Mouse (Mus musculus): ENCODE measurements around the gene Fto. TPM values are rescaled to one million over a fixed set of nuclear protein-coding genes. Genes with fewer than 3 reads are reported as not detected.

The Fto gene
- polyA plus RNA-seq, 1 experiment from 2014 or later = 109 TPM

DNA sequence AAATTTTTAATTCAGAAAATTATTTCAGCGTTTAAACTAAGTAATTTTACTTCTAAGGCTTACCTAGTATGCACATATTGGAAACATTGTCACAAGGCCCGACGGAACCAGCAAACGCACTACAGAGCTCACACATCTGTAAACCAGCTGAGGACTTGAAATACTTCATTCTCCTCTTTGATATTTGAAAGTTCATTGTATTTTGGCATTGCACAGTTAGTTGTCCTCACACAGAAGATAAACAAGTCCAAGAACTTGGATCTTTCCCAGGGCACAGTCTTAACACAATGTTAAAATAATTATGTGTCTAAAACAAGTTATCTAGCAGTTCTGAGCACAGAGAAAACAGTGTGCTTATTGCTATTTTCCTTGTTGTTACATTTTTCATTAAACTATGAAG is 22.7 kb upstream of the Fto start:
- Histone ChIP-seq H3K4me1 (no peaks in the 10 kb centered on the region), H3K36me3 (no peaks in the 10 kb centered on the region), H3K27ac (no peak overlapping the region), H3K27me3 (replicated peaks) (no peaks in the 10 kb centered on the region), H3K9me3 (no peaks in the 10 kb centered on the region), H3K4me2 (replicated peaks) (no peak overlapping the region), H3K9ac (no peak overlapping the region), H3K4me3 (no peak overlapping the region)
- 87% methylated on average over 4 of the region's 4 CpGs for WGBS
- no peak for ATAC-seq (ENCODE audit: low FRiP score, low read depth)

DNA sequence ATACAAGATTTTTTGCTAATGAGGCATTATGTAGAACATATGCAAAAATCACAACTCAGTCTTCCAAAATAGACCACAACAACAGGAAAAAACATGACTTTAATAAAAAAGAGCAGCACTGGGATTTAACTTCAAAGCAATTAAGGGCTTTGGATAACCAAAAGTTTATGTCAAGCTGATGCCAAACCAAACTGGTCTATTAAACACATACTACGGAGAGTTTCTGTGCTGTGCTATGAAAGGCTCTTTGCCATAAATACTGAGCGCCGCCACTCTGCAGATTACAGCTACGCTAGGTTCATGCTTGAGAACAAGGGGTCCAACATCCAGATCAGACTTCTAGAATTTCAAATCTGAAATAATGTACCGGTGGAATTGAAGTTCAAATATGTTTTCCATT is 17.5 kb upstream of the Fto start:
- Histone ChIP-seq H3K9ac (no peak overlapping the region), H3K4me3 (no peak overlapping the region), H3K36me3 (no peaks in the 10 kb centered on the region), H3K9me3 (no peaks in the 10 kb centered on the region), H3K4me1 (no peaks in the 10 kb centered on the region), H3K27me3 (replicated peaks) (no peaks in the 10 kb centered on the region), H3K27ac (no peak overlapping the region), H3K4me2 (replicated peaks) (no peak overlapping the region)
- 91% methylated on average over 5 of the region's 5 CpGs for WGBS
- no peak for ATAC-seq (ENCODE audit: low FRiP score, low read depth)

DNA sequence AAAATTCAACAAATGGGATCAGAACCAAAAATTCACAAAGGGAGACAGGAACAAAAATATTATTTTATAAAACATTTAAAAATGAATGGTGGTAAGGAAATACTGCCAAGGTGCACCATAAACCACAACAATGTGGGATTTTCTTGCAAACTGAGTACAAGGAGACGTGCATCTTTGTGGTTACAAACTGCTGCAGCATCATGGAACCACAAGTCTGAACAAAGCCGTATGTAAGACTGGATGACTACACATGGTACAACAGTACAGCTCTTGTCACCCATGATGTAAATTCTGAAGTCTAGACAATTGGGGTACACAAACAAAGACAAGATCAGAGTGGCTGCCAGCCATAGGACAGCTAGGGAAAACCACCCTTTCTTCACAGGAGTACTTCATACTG is 14.7 kb upstream of the Fto start:
- Histone ChIP-seq H3K9ac (no peak overlapping the region), H3K4me3 (no peak overlapping the region), H3K27ac (no peak overlapping the region), H3K27me3 (replicated peaks) (no peaks in the 10 kb centered on the region), H3K9me3 (no peaks in the 10 kb centered on the region), H3K36me3 (peaks cover 8% of the 10 kb centered on the region; the same call in 1 of the 2 replicates), H3K4me2 (replicated peaks) (no peak overlapping the region), H3K4me1 (no peaks in the 10 kb centered on the region)
- WGBS = 89% methylated on average over 2 of the region's 2 CpGs
- no peak for ATAC-seq (ENCODE audit: low FRiP score, low read depth)

DNA sequence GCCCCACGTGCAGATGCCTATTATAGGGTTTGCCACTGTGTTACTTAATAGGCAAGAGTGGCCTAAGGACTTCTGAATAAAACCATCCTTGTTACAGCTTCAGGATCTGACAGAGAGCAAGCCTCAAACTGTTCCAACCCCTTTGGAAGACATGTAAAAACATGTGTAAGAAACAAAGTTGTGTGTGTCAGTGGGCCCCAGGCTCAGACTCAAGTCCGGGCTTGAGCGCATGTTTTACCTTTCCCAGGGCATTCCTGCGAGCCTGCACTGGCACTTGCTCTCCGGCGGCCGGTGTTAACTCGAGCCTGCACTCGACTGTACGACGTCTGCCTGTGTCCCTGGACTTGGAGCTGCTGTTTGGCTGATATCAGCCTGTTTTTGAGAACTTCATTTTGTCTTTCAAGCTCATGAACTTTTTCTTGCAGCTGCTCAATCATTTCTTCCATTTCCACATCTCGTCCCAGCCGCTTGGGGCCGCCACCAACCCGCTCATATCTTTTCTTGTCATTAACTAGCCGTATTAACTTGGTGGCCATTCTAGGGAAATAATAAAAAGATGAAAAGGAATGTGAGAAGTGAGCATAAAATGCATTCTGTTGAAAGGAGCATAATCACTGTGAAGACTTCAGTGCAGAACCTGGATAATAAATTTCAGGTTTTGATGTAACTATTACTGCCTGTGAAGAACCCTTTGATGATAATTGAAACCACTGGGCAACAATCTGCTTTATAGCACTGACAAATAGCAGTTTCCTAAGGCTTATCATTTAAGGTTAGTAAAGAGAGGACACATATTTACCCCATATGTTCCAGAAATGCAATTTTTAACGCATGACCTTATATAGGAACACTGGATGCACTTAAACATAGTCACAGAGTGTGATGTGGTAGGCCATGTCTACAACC is 8.6 kb upstream of the Fto start:
- Histone ChIP-seq H3K36me3 (peaks cover 15% of the 10 kb centered on the region), H3K4me1 (no peaks in the 10 kb centered on the region), H3K27ac (no peak overlapping the region), H3K27me3 (replicated peaks) (no peaks in the 10 kb centered on the region), H3K9me3 (no peaks in the 10 kb centered on the region), H3K9ac (no peak overlapping the region), H3K4me3 (no peak overlapping the region), H3K4me2 (replicated peaks) (no peak overlapping the region)
- 79% methylated on average over 17 of the region's 17 CpGs for WGBS
- no peak for ATAC-seq (ENCODE audit: low FRiP score, low read depth)

DNA sequence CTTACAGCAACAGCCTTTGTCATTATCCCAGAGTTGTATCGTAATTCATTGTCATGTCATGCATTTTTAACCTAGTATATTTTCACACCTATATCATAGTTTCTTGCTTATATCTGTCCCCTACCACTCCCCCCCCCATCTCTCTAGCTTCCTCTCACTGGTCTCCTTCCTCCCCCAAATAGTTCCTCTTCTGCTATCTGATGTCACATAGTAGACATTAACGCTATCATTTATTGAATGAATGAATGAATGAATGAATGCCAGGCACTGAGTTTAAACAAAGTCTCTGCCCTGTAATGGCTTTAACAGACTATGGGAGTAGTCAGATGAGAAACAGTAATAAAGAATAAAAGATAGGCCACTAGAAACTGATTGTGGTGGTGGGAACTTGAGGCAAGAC is 983 bp upstream of the Fto start:
- no peaks in the 10 kb centered on the region for H3K9me3 ChIP-seq
- peaks cover 21% of the 10 kb centered on the region for H3K4me1 ChIP-seq
- no peak overlapping the region for H3K27ac ChIP-seq
- H3K4me3 ChIP-seq = peak overlapping the region; percentile 70
- ATAC-seq (ENCODE audit: low FRiP score, low read depth) = no peak
- 0 out of 2 replicates have a peak, but pooled peaks cover 3% of the 10 kb centered on the region for H3K36me3 ChIP-seq
- no peaks in the 10 kb centered on the region for H3K27me3 ChIP-seq (replicated peaks)
- H3K4me2 ChIP-seq (replicated peaks) = peak overlapping the region; percentile 87
- 85% methylated on average over 2 of the region's 2 CpGs for WGBS
- peak overlapping the region; percentile 54; the same call in 1 of the 2 replicates for H3K9ac ChIP-seq

DNA sequence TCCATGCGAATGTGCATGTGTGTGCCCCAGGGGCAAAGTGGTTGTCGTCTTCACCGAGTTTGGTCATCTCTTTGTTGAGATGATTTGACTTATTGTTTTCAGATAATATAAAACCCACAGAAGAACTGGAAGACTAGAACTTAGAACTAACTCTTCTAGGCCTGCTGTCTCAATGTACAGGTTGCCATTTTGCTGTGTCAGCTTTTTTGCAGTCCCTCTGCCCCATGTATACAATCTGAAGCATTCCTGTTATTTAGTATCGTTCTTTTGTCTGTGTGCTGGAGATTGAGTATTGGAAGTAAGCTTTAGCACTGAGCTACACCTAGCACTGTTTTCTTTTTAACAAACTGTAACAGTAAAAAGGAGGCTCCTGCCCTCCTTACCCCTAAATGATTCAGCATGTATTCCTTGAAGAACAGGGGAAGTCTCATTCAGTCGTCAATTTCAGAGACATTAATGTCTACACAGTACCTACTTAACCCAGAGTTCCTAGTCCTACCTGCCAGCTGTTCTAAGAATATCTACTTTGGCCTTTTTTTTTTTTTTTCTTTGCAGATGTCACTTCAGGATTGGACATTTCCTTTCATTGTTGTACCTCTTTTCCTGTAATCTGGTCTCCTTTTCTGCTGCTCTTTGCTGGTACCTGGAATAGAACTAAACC is 4.4 kb downstream of the Fto start:
- ATAC-seq (ENCODE audit: low FRiP score, low read depth) = no peak
- Histone ChIP-seq H3K9me3 (no peaks in the 10 kb centered on the region), H3K27me3 (replicated peaks) (no peaks in the 10 kb centered on the region), H3K4me2 (replicated peaks) (no peak overlapping the region), H3K27ac (no peak overlapping the region), H3K9ac (no peak overlapping the region), H3K36me3 (no peaks in the 10 kb centered on the region), H3K4me3 (no peak overlapping the region), H3K4me1 (peaks cover 16% of the 10 kb centered on the region)
- 90% methylated on average over 5 of the region's 5 CpGs for WGBS

DNA sequence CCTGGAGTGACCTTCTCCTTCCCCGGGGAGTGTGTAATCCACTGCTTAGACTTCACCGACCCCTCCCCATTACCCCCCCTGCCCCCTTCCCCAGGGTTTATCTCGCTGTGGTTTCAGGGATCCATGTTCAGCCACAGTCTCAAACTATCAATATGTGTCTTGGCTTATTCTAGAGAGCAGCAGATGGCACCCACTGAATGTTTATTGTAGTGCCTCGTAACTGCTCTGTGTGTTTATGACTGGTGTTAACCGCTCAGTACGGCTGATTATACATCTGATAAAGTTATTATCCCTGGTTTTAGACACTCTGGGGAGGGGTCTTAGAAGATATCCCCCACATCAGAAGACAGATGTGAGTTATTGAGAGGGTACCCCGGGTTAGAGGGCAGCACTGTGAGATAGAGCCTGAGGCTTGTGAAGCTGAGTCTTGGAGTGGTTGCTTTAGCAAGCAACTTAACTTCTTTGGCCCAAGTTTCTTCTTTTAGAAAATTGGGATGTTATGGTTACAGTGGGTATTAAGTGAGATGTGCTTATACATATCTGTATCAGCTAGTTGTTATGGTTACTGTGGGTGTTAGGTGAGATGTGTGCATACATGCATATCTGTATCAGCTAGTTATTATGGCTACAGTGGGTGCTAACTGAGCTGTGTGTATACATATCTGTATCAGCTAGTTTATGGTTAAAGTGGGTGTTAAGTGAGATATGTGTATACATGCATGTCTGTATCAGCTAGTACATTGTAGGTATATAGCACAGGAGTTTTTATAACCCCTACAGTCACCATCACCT is 5.8 kb downstream of the Fto start:
- H3K4me2 ChIP-seq (replicated peaks) = no peak overlapping the region

DNA sequence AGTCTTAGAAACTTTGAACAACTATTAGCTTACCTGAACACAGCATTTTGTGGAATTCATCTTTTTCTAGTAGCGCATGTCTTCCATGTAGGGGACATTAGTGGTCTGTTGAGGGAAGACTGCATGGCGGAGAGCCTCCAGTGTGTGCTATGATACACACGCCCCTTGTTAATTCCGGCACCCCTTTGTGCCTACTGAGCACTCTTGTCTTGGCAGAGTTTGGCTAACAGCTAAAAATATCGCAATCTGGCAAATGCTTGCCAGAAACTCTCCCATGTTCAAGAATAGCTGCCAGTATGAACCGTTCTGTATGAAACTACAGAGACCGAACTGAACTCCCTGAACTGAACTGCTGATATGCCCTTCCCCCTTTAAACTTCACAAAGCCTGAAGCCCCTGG is 10.2 kb downstream of the Fto start:
- Histone ChIP-seq H3K4me2 (replicated peaks) (no peak overlapping the region), H3K36me3 (no peaks in the 10 kb centered on the region), H3K27me3 (replicated peaks) (no peaks in the 10 kb centered on the region), H3K4me3 (no peak overlapping the region), H3K9ac (no peak overlapping the region), H3K4me1 (peaks cover 9% of the 10 kb centered on the region; the same call in 1 of the 2 replicates), H3K27ac (no peak overlapping the region), H3K9me3 (no peaks in the 10 kb centered on the region)
- 82% methylated on average over 7 of the region's 7 CpGs for WGBS
- ATAC-seq (ENCODE audit: low FRiP score, low read depth) = no peak

More for the DNA sequence above, 5.8 kb downstream of the Fto start:
- Histone ChIP-seq H3K9me3 (no peaks in the 10 kb centered on the region), H3K4me1 (peaks cover 12% of the 10 kb centered on the region), H3K9ac (no peak overlapping the region), H3K27me3 (replicated peaks) (no peaks in the 10 kb centered on the region), H3K27ac (no peak overlapping the region), H3K36me3 (no peaks in the 10 kb centered on the region), H3K4me3 (no peak overlapping the region)
- ATAC-seq (ENCODE audit: low FRiP score, low read depth) = no peak
- 78% methylated on average over 7 of the region's 7 CpGs for WGBS

DNA sequence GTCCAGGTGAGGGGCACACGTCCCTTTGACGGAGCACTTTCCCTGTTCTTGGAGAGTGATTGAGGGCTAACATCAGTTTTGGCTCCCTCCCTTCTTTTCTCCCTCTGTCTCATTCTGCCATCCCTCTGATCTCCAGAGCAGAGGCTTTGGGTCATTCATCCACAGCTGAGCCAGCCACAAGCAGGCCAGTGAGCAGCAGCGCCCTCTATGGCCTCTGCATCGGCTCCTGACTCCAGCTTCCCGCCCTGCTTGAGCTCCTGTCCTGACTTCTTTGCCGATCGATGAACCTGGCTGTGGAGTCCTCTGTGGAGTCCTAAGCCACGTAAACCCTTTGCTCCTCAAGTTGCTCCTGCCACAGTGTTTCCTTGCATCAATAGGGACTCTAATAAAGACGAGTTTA is 10.9 kb downstream of the Fto start:
- Histone ChIP-seq H3K27ac (no peak overlapping the region), H3K27me3 (replicated peaks) (no peaks in the 10 kb centered on the region), H3K36me3 (no peaks in the 10 kb centered on the region), H3K4me2 (replicated peaks) (no peak overlapping the region), H3K9ac (no peak overlapping the region), H3K4me1 (peaks cover 15% of the 10 kb centered on the region), H3K9me3 (no peaks in the 10 kb centered on the region), H3K4me3 (no peak overlapping the region)
- ATAC-seq (ENCODE audit: low FRiP score, low read depth) = no peak
- WGBS = 51% methylated on average over 9 of the region's 9 CpGs

DNA sequence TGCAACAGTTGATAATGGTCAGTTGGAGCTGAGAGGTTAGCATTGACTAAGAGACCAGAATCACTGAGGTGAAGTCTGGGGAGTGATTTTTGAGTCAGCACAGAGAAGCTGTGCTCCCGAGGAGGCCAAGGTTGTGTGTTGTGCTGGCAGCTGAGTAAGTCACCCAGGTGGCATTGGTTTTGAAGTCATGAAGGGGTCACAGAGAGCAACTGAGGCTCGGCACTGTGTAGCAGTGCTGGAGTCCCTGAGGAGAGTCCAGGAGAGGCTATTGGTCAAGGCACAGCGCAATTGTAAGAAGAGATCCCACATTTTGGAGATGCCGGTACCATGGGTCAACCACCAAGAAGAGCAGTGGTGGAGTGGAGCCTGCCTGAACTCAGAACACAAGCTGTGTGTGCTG is 11.6 kb downstream of the Fto start:
- no peak for ATAC-seq (ENCODE audit: low FRiP score, low read depth)
- peaks cover 22% of the 10 kb centered on the region for H3K4me1 ChIP-seq
- H3K9me3 ChIP-seq = no peaks in the 10 kb centered on the region
- H3K4me2 ChIP-seq (replicated peaks) = no peak overlapping the region
- no peak overlapping the region for H3K4me3 ChIP-seq
- WGBS = 85% methylated on average over 4 of the region's 4 CpGs
- no peak overlapping the region for H3K27ac ChIP-seq
- H3K36me3 ChIP-seq = no peaks in the 10 kb centered on the region
- no peaks in the 10 kb centered on the region for H3K27me3 ChIP-seq (replicated peaks)
- no peak overlapping the region for H3K9ac ChIP-seq

DNA sequence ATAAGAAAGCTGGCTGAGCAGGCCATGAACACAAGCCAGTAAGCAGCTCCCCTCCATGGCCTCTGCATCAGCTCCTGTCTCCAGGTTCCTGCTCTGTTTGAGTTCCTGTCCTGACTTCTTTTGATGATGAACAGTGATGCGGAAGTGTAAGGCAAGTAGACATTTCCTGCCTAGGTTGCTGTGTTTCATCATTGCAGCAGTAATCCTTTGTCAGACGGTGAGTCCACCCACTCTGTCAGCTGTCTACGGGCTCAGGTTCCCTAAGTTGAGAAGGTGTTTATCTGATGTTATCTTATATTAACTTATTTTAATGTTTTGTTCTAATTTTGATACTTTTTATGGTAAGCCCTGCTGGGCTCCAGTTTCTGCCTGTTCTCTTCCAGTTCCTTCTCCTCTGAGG is 12.7 kb downstream of the Fto start:
- WGBS = 82% methylated on average over 3 of the region's 3 CpGs
- peaks cover 27% of the 10 kb centered on the region for H3K4me1 ChIP-seq
- ATAC-seq (ENCODE audit: low FRiP score, low read depth) = no peak

DNA sequence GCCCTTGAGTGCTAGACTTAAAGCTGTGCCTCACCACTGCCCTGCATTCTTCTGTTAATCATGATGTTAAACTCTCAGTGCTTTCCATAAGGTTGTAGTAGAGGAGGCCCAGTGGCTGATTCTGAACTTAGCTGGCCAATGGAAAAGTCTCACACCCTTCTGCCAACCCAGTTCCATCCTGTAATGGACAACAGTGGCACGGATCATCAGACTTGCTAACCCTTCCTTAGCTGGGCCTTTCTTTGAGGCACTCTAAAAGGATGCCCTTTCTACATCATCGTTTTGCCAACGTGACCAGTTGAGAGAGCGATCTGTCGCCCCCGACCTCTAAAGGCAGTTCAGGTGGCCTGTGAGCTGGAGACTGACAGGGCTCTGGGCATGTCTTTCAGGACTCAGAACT is 13.6 kb downstream of the Fto start:
- no peak for ATAC-seq (ENCODE audit: low FRiP score, low read depth)
- 87% methylated on average over 6 of the region's 6 CpGs for WGBS
- H3K4me2 ChIP-seq (replicated peaks) = no peak overlapping the region
- no peaks in the 10 kb centered on the region for H3K9me3 ChIP-seq
- no peak overlapping the region for H3K4me3 ChIP-seq
- H3K4me1 ChIP-seq = peaks cover 33% of the 10 kb centered on the region
- no peak overlapping the region for H3K27ac ChIP-seq
- H3K36me3 ChIP-seq = no peaks in the 10 kb centered on the region
- H3K27me3 ChIP-seq (replicated peaks) = no peaks in the 10 kb centered on the region
- H3K9ac ChIP-seq = no peak overlapping the region

More for the DNA sequence above, 12.7 kb downstream of the Fto start:
- H3K9me3 ChIP-seq = no peaks in the 10 kb centered on the region
- H3K9ac ChIP-seq = no peak overlapping the region
- no peak overlapping the region for H3K27ac ChIP-seq
- no peaks in the 10 kb centered on the region for H3K27me3 ChIP-seq (replicated peaks)
- H3K4me2 ChIP-seq (replicated peaks) = no peak overlapping the region
- no peaks in the 10 kb centered on the region for H3K36me3 ChIP-seq
- no peak overlapping the region for H3K4me3 ChIP-seq

All from neural tube, embryonic 12.5 days (tissue).